Mouse (Mus musculus) hindbrain, embryonic 10.5 days (tissue): Measurements from ENCODE around the gene Calhm5. TPM values are rescaled to one million over a fixed set of nuclear protein-coding genes. Genes with fewer than 3 reads are reported as not detected.

Experiments
- DNase-seq: peaks from one replicate; pipeline ENCODE4 v3.0.0-alpha.2; 2017; ENCODE audit warnings: low spot score
- H3K27ac ChIP-seq: fragments of 300-500 bp; sonication (generic); 2 replicates; pipeline ENCODE4 v1.5.1; 2016; ENCODE audit warnings: mild to moderate bottlenecking, moderate library complexity
- H3K27me3 ChIP-seq: fragments of 300-500 bp; sonication (generic); 2 replicates; pipeline ENCODE4 v1.6.1; 2016; ENCODE audit warnings: mild to moderate bottlenecking; ENCODE audit not compliant: poor library complexity, insufficient read depth, severe bottlenecking
- H3K36me3 ChIP-seq: fragments of 300-500 bp; sonication (generic); 2 replicates; pipeline ENCODE4 v1.6.1; 2016; ENCODE audit warnings: mild to moderate bottlenecking, moderate library complexity
- H3K4me1 ChIP-seq: fragments of 300-500 bp; sonication (generic); replicated peaks from 2 replicates; pipeline ENCODE4 v1.6.1; 2016; ENCODE audit warnings: mild to moderate bottlenecking
- H3K4me3 ChIP-seq: fragments of 300-500 bp; sonication (generic); 2 replicates; pipeline ENCODE4 v1.5.1; 2016; ENCODE audit warnings: mild to moderate bottlenecking, moderate library complexity
- H3K9me3 ChIP-seq: fragments of 300-500 bp; sonication (generic); 2 replicates; pipeline ENCODE4 v1.6.1; 2016; ENCODE audit warnings: mild to moderate bottlenecking, moderate library complexity
- WGBS: fragments of 180-500 bp; shearing (Covaris S2); methylation state at CpG from one replicate; pipeline ENCODE4 v1.1.7; 2016; 5-methylcytosine and 5-hydroxymethylcytosine counted together
- polyA plus RNA-seq: library from polyadenylated mRNA; unstranded; fragments of >200 nt; fragmentation: Nextera tagmentation; extraction: Ambion mirVana; gene quantifications from 2 replicates; pipeline ENCODE4 v1.2.1, GENCODE M21; 2016

Calhm5 gene
- polyA plus RNA-seq, 1 experiment from 2014 or later = 0.08 TPM

DNA sequence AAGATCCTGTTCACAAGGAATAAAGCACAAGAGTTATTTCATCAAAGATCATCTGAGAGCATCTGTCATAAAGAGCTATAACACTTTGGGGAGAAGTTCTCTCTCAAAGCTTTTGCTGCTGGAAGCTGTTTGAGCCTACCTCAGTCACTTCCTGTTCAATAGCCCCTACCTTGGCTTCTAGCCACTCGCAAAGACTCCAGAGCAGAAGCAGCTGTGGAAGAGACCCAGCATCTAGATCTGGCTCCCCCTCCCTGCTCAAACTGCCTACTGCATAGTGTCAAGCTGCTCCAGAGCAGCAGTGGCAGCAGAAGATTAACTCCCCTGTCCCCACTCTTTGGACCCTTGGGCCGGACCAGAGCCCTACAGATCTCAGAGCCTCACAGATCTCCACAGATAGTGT lies 42.3 kb downstream of the Calhm5 start:
- no peak overlapping the region for H3K4me3 ChIP-seq
- no peaks in the 10 kb centered on the region for H3K9me3 ChIP-seq
- DNase-seq = no peak
- WGBS = 94% methylated on average over 2 of the region's 2 CpGs
- no peaks in the 10 kb centered on the region for H3K4me1 ChIP-seq
- H3K27ac ChIP-seq = no peak overlapping the region
- H3K27me3 ChIP-seq = no peaks in the 10 kb centered on the region
- H3K36me3 ChIP-seq = no peaks in the 10 kb centered on the region

DNA sequence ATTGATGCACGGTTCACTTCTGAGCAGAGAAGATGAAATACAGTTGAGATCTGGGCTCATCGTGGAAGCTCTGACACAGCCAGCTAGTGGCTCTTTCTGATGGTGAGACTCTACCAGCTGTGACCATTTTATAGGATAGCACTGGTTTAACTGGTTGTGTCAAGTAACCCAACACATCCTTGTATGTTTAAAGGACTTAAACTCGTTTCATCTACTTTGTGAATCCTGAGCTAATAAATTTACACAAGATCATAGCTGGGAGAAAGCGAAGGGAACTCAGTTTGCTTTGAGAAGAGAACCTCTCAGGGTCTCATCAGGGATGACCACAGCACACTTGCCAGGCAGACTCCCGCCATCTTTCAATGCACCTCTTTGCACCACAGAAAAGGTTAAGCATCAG lies 52.1 kb downstream of the Calhm5 start, which contains the start of gene Calhm4:
Calhm4 (minus strand) TSS at position 101 of the 400 bp plus-strand sequence.
- WGBS = 83% methylated on average over 5 of the region's 5 CpGs
- Histone ChIP-seq H3K27ac (no peak within 1 kb of the TSS), H3K27me3 (no peaks in the 10 kb centered on the region), H3K4me1 (no peaks in the 10 kb centered on the region), H3K36me3 (no peaks in the 10 kb centered on the region), H3K9me3 (no peaks in the 10 kb centered on the region), H3K4me3 (no peak within 1 kb of the TSS)
- DNase-seq = no peak

Other genes starting within 250 kb of the Calhm5 start
- gene Sult3a1, start 238.8 kb downstream of the Calhm5 start, polyA plus RNA-seq = not detected in 2 replicates
- 0.19 and 0.98 TPM in 2 replicates for gene Rsph4a, start 191.4 kb downstream of the Calhm5 start, polyA plus RNA-seq
- 19.4 and 21.4 TPM in 2 replicates for gene Zup1, start 145.2 kb downstream of the Calhm5 start, polyA plus RNA-seq
- gene Rwdd1, start 76.9 kb downstream of the Calhm5 start, polyA plus RNA-seq = 126 and 143 TPM in 2 replicates
- gene Trappc3l, start 58.9 kb downstream of the Calhm5 start, polyA plus RNA-seq = not detected in 2 replicates
- not detected in 2 replicates for gene Calhm4, start 52.2 kb downstream of the Calhm5 start, polyA plus RNA-seq
- 0.24 and 0.54 TPM in 2 replicates for gene Calhm6, start 31.5 kb upstream of the Calhm5 start, polyA plus RNA-seq
- gene Dse, start 111.2 kb upstream of the Calhm5 start, polyA plus RNA-seq = 18.4 and 25.1 TPM in 2 replicates
- 70.1 and 83.3 TPM in 2 replicates for gene Tspyl1, start 185.7 kb upstream of the Calhm5 start, polyA plus RNA-seq
- gene Tspyl4, start 200.9 kb upstream of the Calhm5 start, polyA plus RNA-seq = 49.2 and 77.6 TPM in 2 replicates